Mouse (Mus musculus): ENCODE results near the gene Slc9a9. TPM values are rescaled to one million over a fixed set of nuclear protein-coding genes. Genes with fewer than 3 reads are reported as not detected.

Slc9a9 gene
- polyA plus RNA-seq, 1 experiment: 16.0 TPM

GRCm38 (mm10) chr9:94869023-94869799 lies 199.5 kb downstream of the Slc9a9 start:
- Histone ChIP-seq H3K4me1 (ENCODE audit: control insufficient read depth, insufficient read depth, low read length) (no peaks in the 10 kb centered on the region), H3K27ac (ENCODE audit: insufficient read depth, low read length) (no peak overlapping the region), H3K4me3 (ENCODE audit: insufficient read depth, low read length) (no peak overlapping the region)
- TF ChIP-seq POLR2A (IDR thresholded peaks at IDR 0.05; ENCODE audit: extremely low read depth, insufficient read depth, low read length) (no peak), CTCF (IDR thresholded peaks at IDR 0.05; ENCODE audit: extremely low read depth, insufficient read depth, low read length) (no peak)

GRCm38 (mm10) chr9:94882517-94882916 lies 212.8 kb downstream of the Slc9a9 start:
- Histone ChIP-seq H3K27ac (ENCODE audit: insufficient read depth, low read length) (no peak overlapping the region), H3K4me1 (ENCODE audit: control insufficient read depth, insufficient read depth, low read length) (no peaks in the 10 kb centered on the region), H3K4me3 (ENCODE audit: insufficient read depth, low read length) (no peak overlapping the region)
- no peak for TF ChIP-seq CTCF (IDR thresholded peaks at IDR 0.05; ENCODE audit: extremely low read depth, insufficient read depth, low read length)
- TF ChIP-seq POLR2A (IDR thresholded peaks at IDR 0.05; ENCODE audit: extremely low read depth, insufficient read depth, low read length): no peak

GRCm38 (mm10) chr9:94883435-94883834 lies 213.7 kb downstream of the Slc9a9 start:
- Histone ChIP-seq H3K4me1 (ENCODE audit: control insufficient read depth, insufficient read depth, low read length) (no peaks in the 10 kb centered on the region), H3K27ac (ENCODE audit: insufficient read depth, low read length) (no peak overlapping the region), H3K4me3 (ENCODE audit: insufficient read depth, low read length) (no peak overlapping the region)
- TF ChIP-seq CTCF (IDR thresholded peaks at IDR 0.05; ENCODE audit: extremely low read depth, insufficient read depth, low read length) (no peak), POLR2A (IDR thresholded peaks at IDR 0.05; ENCODE audit: extremely low read depth, insufficient read depth, low read length) (no peak)

GRCm38 (mm10) chr9:94885151-94885550 lies 215.4 kb downstream of the Slc9a9 start:
- TF ChIP-seq POLR2A (IDR thresholded peaks at IDR 0.05; ENCODE audit: extremely low read depth, insufficient read depth, low read length) (no peak), CTCF (IDR thresholded peaks at IDR 0.05; ENCODE audit: extremely low read depth, insufficient read depth, low read length) (no peak)
- Histone ChIP-seq H3K4me3 (ENCODE audit: insufficient read depth, low read length) (no peak overlapping the region), H3K4me1 (ENCODE audit: control insufficient read depth, insufficient read depth, low read length) (no peaks in the 10 kb centered on the region), H3K27ac (ENCODE audit: insufficient read depth, low read length) (no peak overlapping the region)

- Histone ChIP-seq H3K4me1 (ENCODE audit: control insufficient read depth, insufficient read depth, low read length) (no peaks in the 10 kb centered on the region), H3K4me3 (ENCODE audit: insufficient read depth, low read length) (no peak overlapping the region), H3K27ac (ENCODE audit: insufficient read depth, low read length) (no peak overlapping the region)
- TF ChIP-seq POLR2A (IDR thresholded peaks at IDR 0.05; ENCODE audit: extremely low read depth, insufficient read depth, low read length): no peak
These were observed 219.9 kb downstream of the Slc9a9 start for GRCm38 (mm10) chr9:94889647-94890046.

GRCm38 (mm10) chr9:94895882-94896281 lies 226.2 kb downstream of the Slc9a9 start:
- Histone ChIP-seq H3K4me1 (ENCODE audit: control insufficient read depth, insufficient read depth, low read length) (no peaks in the 10 kb centered on the region), H3K27ac (ENCODE audit: insufficient read depth, low read length) (no peak overlapping the region), H3K4me3 (ENCODE audit: insufficient read depth, low read length) (no peak overlapping the region)
- TF ChIP-seq POLR2A (IDR thresholded peaks at IDR 0.05; ENCODE audit: extremely low read depth, insufficient read depth, low read length): no peak
- no peak for TF ChIP-seq CTCF (IDR thresholded peaks at IDR 0.05; ENCODE audit: extremely low read depth, insufficient read depth, low read length)

- TF ChIP-seq CTCF (IDR thresholded peaks at IDR 0.05; ENCODE audit: extremely low read depth, insufficient read depth, low read length): no peak
- TF ChIP-seq POLR2A (IDR thresholded peaks at IDR 0.05; ENCODE audit: extremely low read depth, insufficient read depth, low read length): no peak
These were observed 234.5 kb downstream of the Slc9a9 start for GRCm38 (mm10) chr9:94904180-94904579.

GRCm38 (mm10) chr9:94907020-94907610 lies 237.4 kb downstream of the Slc9a9 start:
- no peaks in the 10 kb centered on the region for H3K4me1 ChIP-seq (ENCODE audit: control insufficient read depth, insufficient read depth, low read length)

More at GRCm38 (mm10) chr9:94904180-94904579, 234.5 kb downstream of the Slc9a9 start:
- no peaks in the 10 kb centered on the region for H3K4me1 ChIP-seq (ENCODE audit: control insufficient read depth, insufficient read depth, low read length)
- H3K4me3 ChIP-seq (ENCODE audit: insufficient read depth, low read length): no peak overlapping the region
- no peak overlapping the region for H3K27ac ChIP-seq (ENCODE audit: insufficient read depth, low read length)

GRCm38 (mm10) chr9:94912071-94912470 lies 242.4 kb downstream of the Slc9a9 start:
- Histone ChIP-seq H3K27ac (ENCODE audit: insufficient read depth, low read length) (no peak overlapping the region), H3K4me1 (ENCODE audit: control insufficient read depth, insufficient read depth, low read length) (no peaks in the 10 kb centered on the region), H3K4me3 (ENCODE audit: insufficient read depth, low read length) (no peak overlapping the region)
- TF ChIP-seq POLR2A (IDR thresholded peaks at IDR 0.05; ENCODE audit: extremely low read depth, insufficient read depth, low read length) (no peak), CTCF (IDR thresholded peaks at IDR 0.05; ENCODE audit: extremely low read depth, insufficient read depth, low read length) (no peak)

More at GRCm38 (mm10) chr9:94907020-94907610, 237.4 kb downstream of the Slc9a9 start:
- Histone ChIP-seq H3K4me3 (ENCODE audit: insufficient read depth, low read length) (no peak overlapping the region), H3K27ac (ENCODE audit: insufficient read depth, low read length) (no peak overlapping the region)
- TF ChIP-seq POLR2A (IDR thresholded peaks at IDR 0.05; ENCODE audit: extremely low read depth, insufficient read depth, low read length): no peak
- no peak for TF ChIP-seq CTCF (IDR thresholded peaks at IDR 0.05; ENCODE audit: extremely low read depth, insufficient read depth, low read length)

- H3K4me1 ChIP-seq (ENCODE audit: control insufficient read depth, insufficient read depth, low read length): no peaks in the 10 kb centered on the region; the same call in 1 of the 2 replicates
- no peak overlapping the region for H3K4me3 ChIP-seq (ENCODE audit: insufficient read depth, low read length)
- TF ChIP-seq CTCF (IDR thresholded peaks at IDR 0.05; ENCODE audit: extremely low read depth, insufficient read depth, low read length) (no peak), POLR2A (IDR thresholded peaks at IDR 0.05; ENCODE audit: extremely low read depth, insufficient read depth, low read length) (no peak)
- H3K27ac ChIP-seq (ENCODE audit: insufficient read depth, low read length): no peak overlapping the region
These were observed 252.4 kb downstream of the Slc9a9 start for GRCm38 (mm10) chr9:94922062-94922461.
